Mouse (Mus musculus): ENCODE results near the gene Zp3r.

DNA sequence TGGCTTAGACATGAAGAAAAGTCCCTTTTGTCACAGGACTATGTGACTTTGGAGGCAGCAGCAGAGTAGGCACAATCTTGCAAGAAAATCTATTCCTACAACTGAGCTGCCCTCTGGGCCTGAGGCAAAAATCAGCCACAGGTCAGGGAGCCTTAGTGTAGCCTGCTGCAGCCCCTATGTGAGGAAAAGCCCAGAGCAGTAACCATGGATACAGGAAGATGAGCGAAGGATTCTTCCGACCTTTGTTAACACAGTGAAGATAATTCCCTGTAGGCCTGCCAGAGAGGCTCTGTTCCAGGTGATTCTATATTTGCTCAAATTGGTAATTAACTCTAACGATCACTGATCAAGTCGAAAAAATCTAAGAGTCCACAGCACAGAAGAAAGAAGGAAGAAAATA lies 14.7 kb upstream of the Zp3r start:
- TF ChIP-seq POLR2A (IDR thresholded peaks at IDR 0.05; ENCODE audit: low read depth, low read length), result no peak
- no peak for TF ChIP-seq CTCF (IDR thresholded peaks at IDR 0.05; ENCODE audit: extremely low read depth, insufficient read length, insufficient replicate concordance, low read depth, low read length)

Data from small intestine, adult 2 months (tissue).